Mouse (Mus musculus): Measurements from ENCODE around the gene Cgas. TPM values are rescaled to one million over a fixed set of nuclear protein-coding genes. Genes with fewer than 3 reads are reported as not detected.

Cgas gene
- total RNA-seq, 2 experiments from 2014 or later, result 0.58 to 0.77 TPM

- no peak for DNase-seq
These were observed 14.0 kb upstream of the Cgas start for GRCm38 (mm10) chr9:78457026-78457425.

- no peak for DNase-seq
These were observed 8.3 kb upstream of the Cgas start for GRCm38 (mm10) chr9:78451382-78451781.

- no peak for DNase-seq
These were observed 7.4 kb upstream of the Cgas start for GRCm38 (mm10) chr9:78450404-78450803.

GRCm38 (mm10) chr9:78447973-78448873 lies 5.2 kb upstream of the Cgas start, which contains the start of the genes Mto1 and Gm17324:
Mto1 (plus strand) TSS chr9:78448208.
Gm17324 (minus strand) TSS chr9:78448786.
- peak; percentile 88 to 89 for DNase-seq

- DNase-seq, result no peak
These were observed 4.6 kb upstream of the Cgas start for GRCm38 (mm10) chr9:78447606-78447972.

GRCm38 (mm10) chr9:78442237-78442578 lies 829 bp downstream of the Cgas start:
- DNase-seq, result no peak

- DNase-seq, result no peak
These were observed 3.6 kb downstream of the Cgas start for GRCm38 (mm10) chr9:78439426-78439825.

- DNase-seq, result no peak
These were observed 10.6 kb downstream of the Cgas start for GRCm38 (mm10) chr9:78432471-78432870.

GRCm38 (mm10) chr9:78430486-78430885 lies 12.6 kb downstream of the Cgas start:
- DNase-seq, result no peak

- DNase-seq, result no peak
These were observed 13.5 kb downstream of the Cgas start for GRCm38 (mm10) chr9:78429551-78429950.

- no peak for DNase-seq
These were observed 14.1 kb downstream of the Cgas start for GRCm38 (mm10) chr9:78428870-78429432.

- no peak for DNase-seq
These were observed 14.9 kb downstream of the Cgas start for GRCm38 (mm10) chr9:78428185-78428584.

- DNase-seq, result no peak
These were observed 15.7 kb downstream of the Cgas start for GRCm38 (mm10) chr9:78427362-78427781.

- DNase-seq, result no peak
These were observed 41.4 kb downstream of the Cgas start for GRCm38 (mm10) chr9:78401596-78401995.

- DNase-seq, result no peak
These were observed 42.5 kb downstream of the Cgas start for GRCm38 (mm10) chr9:78400570-78400969.

- DNase-seq, result no peak
These were observed 46.5 kb downstream of the Cgas start for GRCm38 (mm10) chr9:78396517-78396916.

- peak; percentile 15 to 21 for DNase-seq
These were observed 47.2 kb downstream of the Cgas start, which contains the start of gene Ddx43 for GRCm38 (mm10) chr9:78395630-78396351. Ddx43 (plus strand) TSS chr9:78395777.

- DNase-seq, result no peak
These were observed 47.8 kb downstream of the Cgas start for GRCm38 (mm10) chr9:78395244-78395629.

GRCm38 (mm10) chr9:78394602-78395001 lies 48.4 kb downstream of the Cgas start:
- no peak for DNase-seq

GRCm38 (mm10) chr9:78393741-78394140 lies 49.3 kb downstream of the Cgas start:
- DNase-seq, result no peak

GRCm38 (mm10) chr9:78389981-78390380 lies 53.1 kb downstream of the Cgas start:
- no peak for DNase-seq

- no peak for DNase-seq
These were observed 56.1 kb downstream of the Cgas start for GRCm38 (mm10) chr9:78386947-78387346.

- DNase-seq, result no peak
These were observed 57.1 kb downstream of the Cgas start for GRCm38 (mm10) chr9:78385893-78386292.
